Mouse (Mus musculus) MEL (cell line): Measurements from ENCODE around the gene Mfsd2b.

Source experiments
- BHLHE40 ChIP-seq: IDR thresholded peaks from 2 replicates; pipeline ENCODE4 v1.6.1; 2012; ENCODE audit warnings: low read depth, mild to moderate bottlenecking, inconsistent platforms, low read length, improper control_type of control experiment, borderline replicate concordance
- CTCF ChIP-seq, 3 experiments: IDR thresholded peaks in 2 of 3; conservative IDR thresholded peaks in 1 of 3; 2 replicates each; pipeline ENCODE4 v1.5.1; 2011 to 2012; ENCODE audit warnings: low read length in 3 of 3, low read depth in 2 of 3, mild to moderate bottlenecking in 2 of 3, improper control_type of control experiment in 1 of 3, inconsistent platforms in 1 of 3, mixed read lengths in 1 of 3, moderate library complexity in 1 of 3; ENCODE audit not compliant: control insufficient read depth in 1 of 3, insufficient read depth in 1 of 3, poor library complexity in 1 of 3, severe bottlenecking in 1 of 3
- E2F4 ChIP-seq: IDR thresholded peaks from 2 replicates; pipeline ENCODE4 v1.6.1; 2011; ENCODE audit warnings: low read depth, low read length, improper control_type of control experiment, borderline replicate concordance
- HCFC1 ChIP-seq: IDR thresholded peaks from 2 replicates; pipeline ENCODE4 v1.6.1; 2012; ENCODE audit warnings: low read depth, mild to moderate bottlenecking, inconsistent platforms, low read length, improper control_type of control experiment, moderate library complexity
- KAT2A ChIP-seq: conservative IDR thresholded peaks from 2 replicates; pipeline ENCODE4 v1.6.1; 2012; ENCODE audit warnings: low read depth, low read length, improper control_type of control experiment, inconsistent platforms
- MAZ ChIP-seq: IDR thresholded peaks from 2 replicates; pipeline ENCODE4 v1.6.1; 2012; ENCODE audit warnings: low read depth, mild to moderate bottlenecking, inconsistent platforms, low read length, improper control_type of control experiment
- MYC ChIP-seq: IDR thresholded peaks from 2 replicates; pipeline ENCODE4 v1.6.1; 2011; ENCODE audit warnings: low read depth, mild to moderate bottlenecking, low read length, improper control_type of control experiment, moderate library complexity
- POLR2A ChIP-seq, 2 experiments: IDR thresholded peaks; 2 replicates each; pipeline ENCODE4 v1.6.1; 2011 to 2012; ENCODE audit warnings: low read length in 2 of 2, mild to moderate bottlenecking in 2 of 2, control low read depth in 1 of 2, improper control_type of control experiment in 1 of 2, low read depth in 1 of 2, moderate library complexity in 1 of 2; ENCODE audit not compliant: control insufficient read depth in 1 of 2, insufficient read depth in 1 of 2, poor library complexity in 1 of 2
- POLR2AphosphoS5 ChIP-seq: IDR thresholded peaks from 2 replicates; pipeline ENCODE4 v1.6.1; 2012; ENCODE audit warnings: low read depth, borderline replicate concordance, mild to moderate bottlenecking, inconsistent platforms, low read length, moderate library complexity, mixed read lengths
- SIN3A ChIP-seq: IDR thresholded peaks from 2 replicates; pipeline ENCODE4 v1.6.1; 2012; ENCODE audit warnings: low read length, improper control_type of control experiment, inconsistent platforms
- TBP ChIP-seq: IDR thresholded peaks from 2 replicates; pipeline ENCODE4 v1.8.0; 2011; ENCODE audit warnings: low read depth, low read length, improper control_type of control experiment
- TCF12 ChIP-seq: IDR thresholded peaks from 2 replicates; pipeline ENCODE4 v1.6.1; 2014; ENCODE audit warnings: low read depth, mild to moderate bottlenecking, inconsistent platforms, low read length, improper control_type of control experiment, moderate library complexity
- USF1 ChIP-seq: IDR thresholded peaks from 2 replicates; pipeline ENCODE4 v1.6.1; 2014; ENCODE audit warnings: low read depth, mild to moderate bottlenecking, inconsistent platforms, low read length, improper control_type of control experiment, moderate library complexity
- ZKSCAN1 ChIP-seq: IDR thresholded peaks from 2 replicates; pipeline ENCODE4 v1.6.1; 2012; ENCODE audit warnings: low read depth, mild to moderate bottlenecking, inconsistent platforms, low read length, improper control_type of control experiment, moderate library complexity

DNA sequence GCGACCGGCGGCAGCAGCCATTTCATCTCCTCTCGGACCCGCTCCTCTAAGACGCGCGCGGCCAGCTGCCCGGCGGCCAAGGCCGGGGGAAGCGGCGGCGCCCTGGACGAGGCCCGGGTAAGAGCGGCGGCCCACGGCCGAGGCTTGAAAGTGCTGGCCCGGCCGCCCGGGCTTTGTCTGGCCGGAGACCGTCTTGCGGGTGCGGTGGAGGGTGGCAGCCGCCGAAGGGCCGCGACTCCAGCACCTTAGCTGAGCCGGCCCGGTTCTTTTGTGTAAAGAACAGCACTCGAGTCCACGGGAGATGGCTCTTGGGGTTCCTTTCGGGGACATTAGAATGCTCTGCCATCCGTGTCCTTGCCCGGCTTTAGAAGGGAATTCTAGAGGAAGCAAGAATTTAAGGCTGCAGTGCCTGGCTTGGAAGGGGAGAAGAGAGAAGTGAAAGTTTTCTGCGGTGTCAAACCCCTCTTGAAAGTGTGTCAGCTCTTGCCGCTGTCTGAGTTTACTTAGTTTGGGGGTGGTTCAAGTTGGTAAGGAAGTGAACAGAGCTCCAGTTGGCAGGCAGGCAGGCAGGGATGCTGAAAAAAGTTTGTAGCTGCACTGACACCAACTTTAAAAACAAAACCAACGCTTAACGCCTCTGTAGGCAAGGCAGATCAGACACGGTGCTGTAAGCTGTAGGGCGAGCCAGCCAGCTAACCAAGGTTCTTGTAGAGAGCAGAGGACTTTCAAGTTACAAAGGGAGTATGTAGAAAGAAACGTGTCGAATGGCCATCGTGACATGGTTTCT, 43.8 kb upstream of the Mfsd2b start:
- TF ChIP-seq TCF12 (no peak), POLR2A (IDR thresholded peaks at IDR 0.05; ENCODE audit: control insufficient read depth in 1 of 2, insufficient read depth in 1 of 2, low read depth in 1 of 2, low read length in 2 of 2, poor library complexity in 1 of 2) (peak; percentile 20 to 70; a peak in 2 of 4 replicates), CTCF (IDR thresholded peaks at IDR 0.05 in 2 of 3, conservative IDR thresholded peaks at IDR 0.05 in 1 of 3; ENCODE audit: control insufficient read depth in 1 of 3, insufficient read depth in 1 of 3, low read depth in 2 of 3, low read length in 3 of 3, poor library complexity in 1 of 3, severe bottlenecking in 1 of 3) (no peak), POLR2AphosphoS5 (no peak; the same call in 1 of the 2 replicates), MYC (no peak), E2F4 (no peak), TBP (peak; percentile 58; the same call in 1 of the 2 replicates), SIN3A (no peak; the same call in none of the 2 replicates), ZKSCAN1 (no peak), USF1 (no peak), MAZ (no peak), KAT2A (no peak), HCFC1 (no peak), BHLHE40 (no peak)
